Mouse (Mus musculus) bone marrow macrophage, adult 2 months (primary cell): ENCODE results near the gene AI481877.

Experiments
- CTCF ChIP-seq: IDR thresholded peaks from 2 replicates; pipeline ENCODE4 v1.5.1; 2012; ENCODE audit warnings: low read depth, mild to moderate bottlenecking, low read length, moderate library complexity
- POLR2A ChIP-seq: IDR thresholded peaks from 2 replicates; pipeline ENCODE4 v1.6.1; 2012; ENCODE audit warnings: mild to moderate bottlenecking, low read depth, low read length, borderline replicate concordance

- no peak for TF ChIP-seq CTCF
- no peak for TF ChIP-seq POLR2A
These were observed 123.6 kb downstream of the AI481877 start for GRCm38 (mm10) chr4:59015181-59015580.
